Mouse (Mus musculus): Measurements from ENCODE around the gene Ano6. TPM values are rescaled to one million over a fixed set of nuclear protein-coding genes. Genes with fewer than 3 reads are reported as not detected.

Gene Ano6
- polyA plus RNA-seq, 1 experiment from 2014 or later = 37.2 TPM

DNA sequence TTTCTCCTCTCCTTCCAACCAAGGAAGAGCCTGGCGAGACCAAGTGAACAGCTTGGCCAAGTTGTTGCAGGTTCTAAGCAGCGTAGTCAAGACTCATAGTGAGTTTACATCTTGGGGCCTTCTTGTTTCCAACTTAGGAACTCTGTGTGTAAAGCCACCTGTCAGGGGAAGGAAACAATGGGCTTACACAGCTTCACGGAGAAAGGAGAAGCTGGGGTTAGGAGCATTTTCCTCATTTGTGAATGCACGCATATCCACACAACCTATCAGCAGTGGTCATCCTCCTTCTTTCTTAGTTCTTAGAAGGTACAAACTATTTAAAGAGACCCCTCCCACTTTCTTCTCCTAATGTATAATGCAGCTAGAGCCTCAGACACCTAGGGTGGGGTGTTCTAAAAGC is 11.9 kb upstream of the Ano6 start:
- 85% methylated on average over 4 of the region's 4 CpGs for WGBS
- Histone ChIP-seq H3K4me3 (ENCODE audit: control insufficient read depth in 1 of 2, insufficient read depth in 1 of 2, low read depth in 1 of 2, low read length in 2 of 2) (no peak overlapping the region), H3K9ac (ENCODE audit: low read length) (no peak overlapping the region), H3K4me1 (ENCODE audit: control insufficient read depth in 2 of 2, insufficient read depth in 2 of 2, low read length in 2 of 2) (no peaks in the 10 kb centered on the region), H3K9me3 (ENCODE audit: control insufficient read depth, low read length) (no peaks in the 10 kb centered on the region), H3K27me3 (ENCODE audit: control insufficient read depth, insufficient read depth, low read length) (no peaks in the 10 kb centered on the region), H3K36me3 (ENCODE audit: control insufficient read depth, insufficient read depth, low read length) (no peaks in the 10 kb centered on the region), H3K27ac (replicated peaks in 1 of 2; ENCODE audit: control insufficient read depth in 1 of 2, insufficient read depth in 1 of 2, low read depth in 2 of 2, low read length in 2 of 2) (no peak overlapping the region), H3K4me2 (ENCODE audit: low read length) (no peak overlapping the region)
- no peak for ATAC-seq (ENCODE audit: insufficient number of reproducible peaks, insufficient read depth, low FRiP score, low read depth)

DNA sequence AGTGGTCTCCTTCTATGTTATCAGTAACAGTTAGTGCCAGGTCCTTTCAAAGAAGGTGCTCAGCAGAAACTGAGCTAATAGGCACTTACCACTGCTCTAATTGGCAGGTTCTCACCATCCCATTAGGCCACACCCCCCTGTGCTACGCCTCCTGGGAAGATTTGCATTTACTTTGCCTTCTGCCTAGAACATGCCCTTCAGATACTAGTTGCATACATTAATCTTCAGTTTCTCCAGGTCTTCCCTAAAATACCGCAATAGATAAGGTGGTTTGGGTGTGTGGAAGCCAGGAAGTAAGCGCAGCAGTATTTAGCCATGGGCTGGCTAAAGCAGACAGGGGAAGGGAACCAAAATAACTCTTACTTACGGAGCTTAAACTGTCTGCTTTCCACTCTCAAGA is 4.0 kb upstream of the Ano6 start:
- 75% methylated on average over 4 of the region's 4 CpGs for WGBS

DNA sequence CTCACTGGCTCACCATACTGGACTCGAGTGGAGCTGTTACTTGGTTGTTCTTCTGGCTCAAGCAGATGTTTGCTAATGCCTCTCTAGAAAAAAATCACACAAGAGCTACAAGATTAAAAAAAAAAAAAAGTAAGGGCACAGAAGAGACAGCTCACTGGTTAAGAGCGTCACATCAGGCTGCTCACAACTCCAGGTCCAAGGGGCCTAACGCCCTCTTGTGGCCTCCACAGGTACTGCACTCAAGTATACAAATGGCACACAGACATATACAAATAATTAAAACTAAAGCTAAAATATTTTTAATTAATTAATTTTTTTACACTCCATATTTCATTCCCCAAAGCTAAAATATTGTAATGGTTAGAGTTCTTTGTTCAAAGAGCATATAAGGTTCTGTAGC is 3.1 kb upstream of the Ano6 start:
- Histone ChIP-seq H3K9ac (ENCODE audit: low read length) (no peak overlapping the region), H3K27me3 (ENCODE audit: control insufficient read depth, insufficient read depth, low read length) (no peaks in the 10 kb centered on the region), H3K4me1 (ENCODE audit: control insufficient read depth in 2 of 2, insufficient read depth in 2 of 2, low read length in 2 of 2) (peaks cover 0 to 9% of the 10 kb centered on the region in 2 experiments; a peak in 3 of 4 replicates), H3K27ac (replicated peaks in 1 of 2; ENCODE audit: control insufficient read depth in 1 of 2, insufficient read depth in 1 of 2, low read depth in 2 of 2, low read length in 2 of 2) (no peak overlapping the region), H3K4me2 (ENCODE audit: low read length) (no peak overlapping the region), H3K4me3 (ENCODE audit: control insufficient read depth in 1 of 2, insufficient read depth in 1 of 2, low read depth in 1 of 2, low read length in 2 of 2) (no peak overlapping the region), H3K9me3 (ENCODE audit: control insufficient read depth, low read length) (no peaks in the 10 kb centered on the region), H3K36me3 (ENCODE audit: control insufficient read depth, insufficient read depth, low read length) (no peaks in the 10 kb centered on the region)
- no peak for ATAC-seq (ENCODE audit: insufficient number of reproducible peaks, insufficient read depth, low FRiP score, low read depth)
- 60% methylated on average over 3 of the region's 3 CpGs for WGBS

More for the DNA sequence above, 4.0 kb upstream of the Ano6 start:
- H3K9me3 ChIP-seq (ENCODE audit: control insufficient read depth, low read length) = no peaks in the 10 kb centered on the region
- H3K4me1 ChIP-seq (ENCODE audit: control insufficient read depth in 2 of 2, insufficient read depth in 2 of 2, low read length in 2 of 2) = peaks cover 0 to 3% of the 10 kb centered on the region in 2 experiments; a peak in 2 of 4 replicates
- no peaks in the 10 kb centered on the region for H3K36me3 ChIP-seq (ENCODE audit: control insufficient read depth, insufficient read depth, low read length)
- H3K27me3 ChIP-seq (ENCODE audit: control insufficient read depth, insufficient read depth, low read length) = no peaks in the 10 kb centered on the region
- H3K4me3 ChIP-seq (ENCODE audit: control insufficient read depth in 1 of 2, insufficient read depth in 1 of 2, low read depth in 1 of 2, low read length in 2 of 2) = no peak overlapping the region
- no peak for ATAC-seq (ENCODE audit: insufficient number of reproducible peaks, insufficient read depth, low FRiP score, low read depth)
- no peak overlapping the region for H3K27ac ChIP-seq (replicated peaks in 1 of 2; ENCODE audit: control insufficient read depth in 1 of 2, insufficient read depth in 1 of 2, low read depth in 2 of 2, low read length in 2 of 2)
- no peak overlapping the region for H3K9ac ChIP-seq (ENCODE audit: low read length)
- H3K4me2 ChIP-seq (ENCODE audit: low read length) = no peak overlapping the region

DNA sequence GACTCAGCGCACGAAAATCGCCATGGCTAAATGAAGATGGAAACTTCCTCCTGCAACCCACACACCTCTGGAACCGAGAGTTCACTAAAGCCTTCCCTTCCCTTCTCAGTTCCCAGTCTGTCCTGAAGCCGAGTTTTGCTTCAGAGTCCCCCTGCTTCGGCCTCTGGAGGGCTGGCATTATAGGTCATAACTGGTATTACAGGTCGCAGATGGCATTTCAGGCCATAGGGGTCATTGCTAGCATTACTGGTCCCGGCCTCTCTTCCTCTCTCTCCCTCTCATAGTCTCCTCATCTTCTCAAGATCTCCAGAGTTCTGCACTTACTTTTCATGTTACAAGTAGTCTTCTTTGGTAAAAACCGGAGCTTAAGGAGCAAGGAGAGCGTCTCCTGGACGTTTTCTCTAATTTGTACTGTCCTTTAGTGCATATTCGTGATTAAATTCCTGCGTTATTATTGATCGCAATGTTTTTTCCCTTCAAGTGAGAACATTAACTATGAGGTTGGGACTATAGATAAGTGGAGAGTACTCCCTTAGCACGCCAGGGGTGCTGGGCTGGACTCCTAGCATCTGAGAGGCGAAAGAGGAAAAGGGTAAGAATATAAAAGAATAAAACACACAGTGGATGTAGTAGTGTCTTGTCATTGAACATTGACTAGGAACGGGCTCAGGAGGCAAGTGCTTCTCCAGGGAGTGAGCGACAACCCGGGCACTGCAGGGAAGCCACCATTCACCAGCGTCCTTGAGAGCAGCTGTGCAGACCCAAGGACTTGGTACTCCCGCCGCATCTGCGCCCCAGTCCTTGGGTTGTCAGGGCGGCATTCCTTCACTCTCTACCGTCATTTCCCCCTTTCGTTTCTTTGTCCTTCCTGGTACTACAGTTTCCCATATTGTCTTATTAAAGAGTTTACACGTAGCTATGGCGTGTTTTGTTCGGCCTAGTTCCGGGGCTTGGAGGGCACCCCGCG is 798 bp upstream of the Ano6 start:
- H3K9me3 ChIP-seq (ENCODE audit: control insufficient read depth, low read length) = no peaks in the 10 kb centered on the region
- peak; percentile 38 for ATAC-seq (ENCODE audit: insufficient number of reproducible peaks, insufficient read depth, low FRiP score, low read depth)
- H3K4me2 ChIP-seq (ENCODE audit: low read length) = peak overlapping the region; percentile 72
- H3K4me1 ChIP-seq (ENCODE audit: control insufficient read depth in 2 of 2, insufficient read depth in 2 of 2, low read length in 2 of 2) = peaks cover 7 to 32% of the 10 kb centered on the region in 2 experiments
- peak overlapping the region; percentile 72 to 84 for H3K27ac ChIP-seq (replicated peaks in 1 of 2; ENCODE audit: control insufficient read depth in 1 of 2, insufficient read depth in 1 of 2, low read depth in 2 of 2, low read length in 2 of 2)
- H3K4me3 ChIP-seq (ENCODE audit: control insufficient read depth in 1 of 2, insufficient read depth in 1 of 2, low read depth in 1 of 2, low read length in 2 of 2) = peak overlapping the region; percentile 65 to 77
- H3K36me3 ChIP-seq (ENCODE audit: control insufficient read depth, insufficient read depth, low read length) = 0 out of 2 replicates have a peak, but pooled peaks cover 5% of the 10 kb centered on the region
- WGBS = 18% methylated on average over 32 of the region's 32 CpGs
- H3K9ac ChIP-seq (ENCODE audit: low read length) = peak overlapping the region; percentile 90
- no peaks in the 10 kb centered on the region for H3K27me3 ChIP-seq (ENCODE audit: control insufficient read depth, insufficient read depth, low read length)

- peaks cover 14 to 45% of the 10 kb centered on the region in 2 experiments for H3K4me1 ChIP-seq (ENCODE audit: control insufficient read depth in 2 of 2, insufficient read depth in 2 of 2, low read length in 2 of 2)
- WGBS = 2% methylated on average over 32 of the region's 32 CpGs
Observed at GRCm38 (mm10) chr15:95791141-95791791, 623 bp downstream of the Ano6 start.

GRCm38 (mm10) chr15:95791855-95792254 is 1.2 kb downstream of the Ano6 start:
- Histone ChIP-seq H3K36me3 (ENCODE audit: control insufficient read depth, insufficient read depth, low read length) (0 out of 2 replicates have a peak, but pooled peaks cover 5% of the 10 kb centered on the region), H3K4me3 (ENCODE audit: control insufficient read depth in 1 of 2, insufficient read depth in 1 of 2, low read depth in 1 of 2, low read length in 2 of 2) (peak overlapping the region; percentile 65 to 77; a peak in 3 of 4 replicates), H3K9me3 (ENCODE audit: control insufficient read depth, low read length) (no peaks in the 10 kb centered on the region), H3K4me1 (ENCODE audit: control insufficient read depth in 2 of 2, insufficient read depth in 2 of 2, low read length in 2 of 2) (peaks cover 14 to 46% of the 10 kb centered on the region in 2 experiments), H3K27ac (replicated peaks in 1 of 2; ENCODE audit: control insufficient read depth in 1 of 2, insufficient read depth in 1 of 2, low read depth in 2 of 2, low read length in 2 of 2) (no peak overlapping the region), H3K9ac (ENCODE audit: low read length) (peak overlapping the region; percentile 90; the same call in 1 of the 2 replicates), H3K27me3 (ENCODE audit: control insufficient read depth, insufficient read depth, low read length) (no peaks in the 10 kb centered on the region), H3K4me2 (ENCODE audit: low read length) (peak overlapping the region; percentile 72)
- ATAC-seq (ENCODE audit: insufficient number of reproducible peaks, insufficient read depth, low FRiP score, low read depth) = no peak
- 55% methylated on average over 5 of the region's 5 CpGs for WGBS

More at GRCm38 (mm10) chr15:95791141-95791791, 623 bp downstream of the Ano6 start:
- Histone ChIP-seq H3K4me3 (ENCODE audit: control insufficient read depth in 1 of 2, insufficient read depth in 1 of 2, low read depth in 1 of 2, low read length in 2 of 2) (peak overlapping the region; percentile 65 to 77), H3K27me3 (ENCODE audit: control insufficient read depth, insufficient read depth, low read length) (no peaks in the 10 kb centered on the region), H3K4me2 (ENCODE audit: low read length) (peak overlapping the region; percentile 72), H3K9me3 (ENCODE audit: control insufficient read depth, low read length) (no peaks in the 10 kb centered on the region), H3K9ac (ENCODE audit: low read length) (peak overlapping the region; percentile 90), H3K27ac (replicated peaks in 1 of 2; ENCODE audit: control insufficient read depth in 1 of 2, insufficient read depth in 1 of 2, low read depth in 2 of 2, low read length in 2 of 2) (peak overlapping the region; percentile 49 to 84), H3K36me3 (ENCODE audit: control insufficient read depth, insufficient read depth, low read length) (0 out of 2 replicates have a peak, but pooled peaks cover 5% of the 10 kb centered on the region)
- no peak for ATAC-seq (ENCODE audit: insufficient number of reproducible peaks, insufficient read depth, low FRiP score, low read depth)

Data from heart, embryonic 14.5 days (tissue).